Mouse (Mus musculus) c-Kit-negative CD71-positive TER-119-positive erythroid progenitor cells, embryonic 14.5 days (primary cell): ENCODE data around the gene Slc24a5.
A peak's percentile ranks its signal among the peaks of the same experiment; 100 is the strongest.

Source experiments
- DNase-seq: peaks from one replicate; pipeline ENCODE4 v3.0.0-alpha.2; 2013; ENCODE audit warnings: low read depth, low spot score

Gene Slc24a5

DNA sequence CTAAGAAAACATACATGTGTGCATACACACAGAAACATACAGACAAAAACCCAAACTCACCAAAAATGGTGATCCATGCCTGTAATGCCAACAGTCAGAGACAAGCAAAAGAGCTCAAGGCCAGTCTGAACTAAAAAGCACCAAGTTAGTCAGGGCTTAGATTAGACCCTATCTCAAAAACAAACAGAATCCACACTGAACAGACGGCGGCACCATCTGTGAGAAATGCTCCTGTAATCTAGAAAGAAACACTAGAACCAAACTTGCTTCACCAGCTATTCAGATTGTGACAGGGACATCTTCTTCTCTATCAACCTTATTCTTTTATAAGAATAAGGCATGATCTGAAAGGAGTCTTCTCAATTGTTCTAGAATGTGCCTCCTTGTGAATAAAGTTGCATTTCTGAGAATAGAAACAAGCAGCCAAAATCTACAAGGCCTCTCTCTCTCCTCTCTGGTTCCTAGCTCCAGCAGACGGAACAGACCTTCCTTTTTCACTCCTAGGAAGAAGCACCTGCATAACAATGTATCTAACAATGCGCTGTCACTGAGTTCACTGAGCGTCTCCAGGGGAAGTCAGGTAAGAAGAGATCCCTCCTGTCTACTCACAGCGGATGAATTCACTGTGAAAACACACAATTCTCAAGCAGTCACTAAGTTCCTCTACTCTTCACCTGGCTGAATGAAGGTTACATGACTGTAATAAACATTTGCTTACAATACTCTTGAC lies 51.6 kb downstream of the Slc24a5 start:
- no peak for DNase-seq

DNA sequence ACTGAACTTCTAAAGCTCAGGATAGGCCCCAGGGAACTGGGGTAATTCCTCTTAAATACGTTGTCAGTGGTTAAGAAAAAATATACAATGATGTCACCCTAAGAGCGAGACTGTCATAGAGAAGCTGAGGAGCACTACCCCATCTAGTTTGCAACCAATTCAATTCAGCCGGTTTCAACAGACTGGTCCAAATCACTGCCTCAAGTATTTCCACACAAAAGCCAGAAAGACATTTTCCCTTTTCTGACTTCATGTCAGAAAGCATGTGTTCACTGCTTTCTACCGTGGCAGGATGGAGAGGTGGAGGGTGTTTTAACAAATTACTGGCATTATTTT lies 54.3 kb downstream of the Slc24a5 start:
- DNase-seq, result no peak

DNA sequence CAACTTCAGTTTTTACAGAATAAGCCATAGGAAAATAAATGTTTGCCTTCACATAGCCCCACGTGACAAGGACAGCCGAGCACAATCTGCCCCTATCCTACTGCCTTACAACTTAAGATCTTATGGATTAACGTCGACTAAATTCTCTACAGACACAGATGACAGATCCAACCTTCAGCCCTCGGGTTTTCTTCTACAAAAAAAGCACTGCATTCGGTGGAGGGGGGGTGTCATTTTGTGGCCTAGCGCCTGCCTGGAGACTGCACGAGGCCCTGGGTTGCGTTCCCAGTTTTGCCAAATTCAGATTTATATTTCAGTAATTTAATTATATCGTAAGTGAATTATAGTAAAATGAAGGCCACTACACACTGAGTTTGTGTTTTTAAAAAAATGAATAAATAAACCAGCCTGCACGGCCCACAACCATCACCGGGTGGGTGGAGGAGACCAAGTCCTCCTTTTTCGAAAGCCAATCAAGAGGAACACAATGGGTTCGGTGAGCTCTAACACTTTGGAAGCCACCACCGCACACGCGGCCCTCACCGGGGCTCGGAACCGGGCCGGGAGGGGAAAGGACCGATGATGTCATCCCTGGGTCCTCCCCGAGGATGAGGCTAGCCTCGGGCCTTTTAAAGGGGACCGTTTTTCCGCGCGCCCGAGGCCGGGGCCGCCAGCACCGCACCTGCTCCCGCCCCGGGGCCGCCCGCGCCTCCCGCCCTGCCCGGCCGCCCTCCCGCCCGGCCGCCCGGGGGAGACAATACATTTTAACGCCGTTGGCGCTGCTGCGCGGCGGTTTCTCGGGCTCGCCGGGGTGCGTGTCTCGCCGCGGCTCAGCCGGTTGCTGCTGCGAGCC lies 54.9 kb downstream of the Slc24a5 start:
- DNase-seq, result peak; percentile 39

DNA sequence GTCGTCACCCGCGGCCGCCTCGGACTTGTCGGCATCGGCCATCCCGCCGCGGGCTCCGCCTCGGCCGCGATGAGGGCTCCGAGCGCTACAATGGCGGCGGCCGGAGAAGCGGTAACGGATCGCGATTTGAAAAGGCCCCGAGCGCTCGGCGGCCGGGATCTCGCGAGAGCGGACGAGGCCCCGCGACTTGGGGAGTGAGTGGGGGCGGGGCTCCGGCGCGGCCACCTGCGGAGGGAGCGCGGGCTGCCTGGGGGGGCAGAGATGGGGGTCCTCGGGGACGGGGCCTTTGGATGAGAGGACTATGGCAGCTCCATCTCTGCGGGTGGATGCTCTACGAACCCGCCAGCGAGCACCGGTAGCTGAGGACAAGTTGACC lies 55.5 kb downstream of the Slc24a5 start, which contains the start of gene Myef2:
Gene Myef2, minus strand, starts transcription at position 185 of the 376 bp plus-strand sequence.
- peak; percentile 77 for DNase-seq

DNA sequence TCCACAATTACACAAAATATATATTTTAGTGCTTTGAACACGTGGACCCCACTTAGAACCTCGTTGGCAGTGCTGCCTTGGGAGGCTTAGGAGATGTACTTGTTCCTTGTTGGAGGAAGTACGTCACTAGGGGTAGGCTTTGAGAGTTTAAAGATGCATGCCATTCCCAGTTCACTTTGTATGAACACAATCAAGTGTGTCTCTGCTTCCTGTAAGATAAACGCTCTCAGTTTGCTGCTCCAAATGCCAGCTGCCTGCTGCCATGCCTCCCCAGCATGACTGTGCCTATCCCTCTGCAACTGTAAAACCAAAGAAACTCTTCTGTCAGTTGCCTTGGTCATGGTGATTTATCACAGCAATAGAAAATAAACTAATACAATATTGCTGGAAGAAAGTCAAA lies 57.9 kb downstream of the Slc24a5 start:
- DNase-seq, result no peak

DNA sequence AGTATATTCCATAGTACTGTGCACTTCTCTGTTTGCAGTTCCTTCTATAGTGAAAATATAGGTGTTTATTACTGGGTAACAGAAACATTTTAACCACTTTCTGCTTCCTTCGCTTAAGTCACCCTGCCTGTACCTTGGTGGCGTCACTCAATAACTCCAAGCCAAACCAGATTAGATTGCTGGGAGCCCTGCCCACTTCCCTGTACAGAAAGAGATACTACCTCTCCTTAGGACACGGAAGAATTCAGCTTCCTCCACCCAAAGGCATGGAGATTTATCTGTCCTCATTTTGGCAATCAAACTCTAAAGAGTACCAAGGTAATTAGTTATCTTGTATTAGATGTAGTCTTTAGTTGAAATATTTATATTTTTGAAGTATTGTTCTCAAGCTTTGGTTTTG lies 58.9 kb downstream of the Slc24a5 start:
- no peak for DNase-seq

DNA sequence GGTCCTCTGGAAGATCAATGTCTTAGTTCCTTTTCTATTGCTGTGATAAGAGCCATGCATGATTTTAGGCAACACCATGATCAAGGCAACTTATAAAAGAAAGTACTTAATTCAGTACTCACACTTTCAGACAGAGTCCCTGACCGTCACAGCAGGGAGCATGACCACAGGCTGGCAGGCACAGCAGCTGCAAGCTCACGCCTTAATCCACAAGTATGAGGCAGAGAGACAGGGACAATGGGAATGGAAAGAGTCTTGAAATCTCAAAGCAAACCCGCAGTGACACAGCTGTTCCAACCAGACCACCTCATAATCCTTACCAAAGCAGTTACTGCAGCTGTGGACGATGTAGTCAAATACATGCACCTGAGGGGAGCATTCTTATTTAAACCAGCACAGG lies 66.2 kb downstream of the Slc24a5 start:
- no peak for DNase-seq

DNA sequence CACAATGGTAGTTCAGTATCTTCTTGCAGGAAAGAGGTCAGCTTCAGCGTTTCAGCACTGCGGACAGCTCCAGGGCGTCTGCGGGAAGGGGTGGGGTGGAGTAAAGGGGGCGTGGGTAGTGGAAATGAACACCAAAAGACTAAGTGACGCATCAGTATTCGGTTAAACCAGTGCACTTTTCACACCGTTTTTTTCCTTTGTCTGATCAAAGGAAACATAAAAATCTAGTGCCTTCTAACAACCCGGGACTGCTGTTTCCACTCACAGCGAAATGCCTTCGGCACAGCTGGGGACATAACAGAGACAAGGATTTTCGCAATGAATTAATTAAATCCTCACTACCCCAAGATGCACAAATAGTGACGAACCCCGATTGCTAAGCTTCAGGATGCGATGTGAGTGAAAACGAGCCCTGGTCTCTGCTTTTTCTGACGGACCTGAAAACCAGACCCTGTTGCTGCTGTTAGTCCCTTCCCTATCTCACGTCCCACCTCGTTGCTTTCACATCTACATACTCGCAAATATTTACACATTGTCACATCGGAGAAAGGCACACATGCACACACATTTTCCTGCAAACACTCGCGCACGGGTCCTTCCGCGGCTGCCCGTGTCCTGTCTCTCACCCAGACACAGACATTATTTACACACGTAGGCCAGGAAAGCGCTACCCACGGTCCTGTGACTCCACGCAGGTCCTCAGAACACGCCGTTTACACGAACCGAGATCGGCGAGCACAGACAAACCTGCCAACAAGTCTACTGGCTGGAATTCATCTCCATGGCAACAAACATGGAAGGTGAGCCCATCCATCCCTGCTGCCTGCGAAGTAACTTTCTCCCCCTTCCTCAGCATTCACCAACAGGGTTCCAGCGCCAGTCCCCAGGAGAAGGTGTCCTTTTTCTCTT lies 68.2 kb downstream of the Slc24a5 start, which contains the start of gene Ctxn2:
Gene Ctxn2, plus strand, starts transcription at position 790 of the 909 bp plus-strand sequence.
- no peak for DNase-seq

DNA sequence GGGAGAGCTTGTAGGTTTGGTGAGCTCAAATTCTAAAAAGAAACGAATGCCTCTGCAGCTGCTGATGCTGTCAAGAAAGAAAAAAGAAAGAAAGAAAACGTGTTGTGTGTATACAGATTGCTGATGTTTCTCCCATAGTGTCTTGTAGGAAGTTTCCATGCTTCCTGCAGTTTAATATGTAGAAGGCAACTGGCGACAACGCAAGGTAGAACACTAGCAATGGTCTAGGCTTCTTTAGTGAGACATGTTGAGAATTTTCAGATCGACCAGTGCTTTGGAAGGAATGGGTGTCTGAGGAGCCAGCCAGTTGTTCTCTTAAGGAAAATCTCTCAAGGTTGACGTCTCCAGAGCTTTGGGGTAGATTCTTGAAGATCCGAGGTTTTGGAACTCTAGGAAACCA lies 68.9 kb downstream of the Slc24a5 start:
- no peak for DNase-seq
